Mouse (Mus musculus): ENCODE data around the gene Scn3a.

Gene Scn3a

GRCm38 (mm10) chr2:65566793-65567787 is at the start of gene Scn3a:
TSS of gene Scn3a (minus strand) at chr2:65567627.
- DNase-seq: peak; percentile 72

- DNase-seq: no peak
Observed at GRCm38 (mm10) chr2:65611887-65612286, 44.5 kb upstream of the Scn3a start.

DNA sequence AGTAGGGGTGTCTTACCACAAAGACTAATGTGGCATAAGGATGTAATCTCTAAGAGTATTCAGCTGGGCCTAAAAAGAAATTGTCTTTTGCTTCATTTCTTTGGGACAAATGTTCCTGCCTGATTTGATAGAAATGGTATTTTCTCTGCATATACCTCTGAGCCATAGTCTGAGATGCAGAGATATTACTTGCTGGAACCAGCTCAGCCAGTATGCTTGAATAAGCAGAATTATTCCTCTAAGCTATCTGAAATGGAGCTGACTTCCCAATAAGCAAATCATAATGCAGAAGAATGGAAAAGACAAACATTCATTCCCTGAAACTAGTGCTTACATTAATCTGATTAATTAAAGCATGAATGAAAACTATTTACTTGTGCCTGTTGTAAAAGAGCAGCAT is 40.4 kb upstream of the Scn3a start:
- DNase-seq: no peak

GRCm38 (mm10) chr2:65587679-65588078 is 20.3 kb upstream of the Scn3a start:
- no peak for DNase-seq

DNA sequence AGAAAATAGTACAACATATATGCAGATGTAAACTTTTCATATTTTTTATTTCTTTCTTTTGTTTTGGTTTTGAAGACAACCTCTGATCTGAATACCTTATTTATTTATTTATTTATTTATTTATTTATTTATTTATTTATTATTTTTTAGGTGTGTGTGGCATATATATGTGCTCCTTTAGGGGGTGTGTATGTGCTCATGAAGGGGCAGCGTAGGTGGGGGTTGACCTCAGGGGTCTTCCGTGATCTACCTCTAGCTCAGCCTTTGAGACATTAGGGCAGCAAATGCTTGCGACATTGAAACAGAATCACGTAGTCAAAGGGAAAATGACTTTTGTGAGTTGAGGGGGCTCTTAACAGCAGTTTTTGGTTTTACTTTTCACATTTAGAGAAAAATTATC is 498 bp upstream of the Scn3a start:
- no peak for DNase-seq

DNA sequence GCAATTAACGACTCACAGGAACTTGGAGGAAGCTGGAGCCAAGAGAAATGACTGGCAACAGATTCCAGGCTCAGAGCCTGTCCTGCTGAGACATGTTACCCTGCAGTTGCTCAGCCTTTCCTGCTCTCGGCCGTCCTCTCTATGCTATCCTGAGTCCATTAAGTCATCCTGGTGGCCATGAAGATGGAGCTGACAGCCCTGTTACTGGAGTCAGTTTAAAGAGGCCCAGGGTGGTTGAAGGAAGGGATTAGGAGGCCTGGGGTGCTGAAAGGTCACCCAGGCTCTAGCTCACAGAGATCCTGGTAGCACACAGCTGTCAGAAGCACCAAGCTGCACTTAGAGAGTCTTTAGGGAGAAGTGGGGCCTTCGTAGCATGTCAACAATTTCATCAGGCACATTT is 3.5 kb downstream of the Scn3a start:
- peak; percentile 34 for DNase-seq

GRCm38 (mm10) chr2:65557719-65558118 is 9.7 kb downstream of the Scn3a start:
- no peak for DNase-seq

- no peak for DNase-seq
Observed at GRCm38 (mm10) chr2:65554662-65555061, 12.8 kb downstream of the Scn3a start.

DNA sequence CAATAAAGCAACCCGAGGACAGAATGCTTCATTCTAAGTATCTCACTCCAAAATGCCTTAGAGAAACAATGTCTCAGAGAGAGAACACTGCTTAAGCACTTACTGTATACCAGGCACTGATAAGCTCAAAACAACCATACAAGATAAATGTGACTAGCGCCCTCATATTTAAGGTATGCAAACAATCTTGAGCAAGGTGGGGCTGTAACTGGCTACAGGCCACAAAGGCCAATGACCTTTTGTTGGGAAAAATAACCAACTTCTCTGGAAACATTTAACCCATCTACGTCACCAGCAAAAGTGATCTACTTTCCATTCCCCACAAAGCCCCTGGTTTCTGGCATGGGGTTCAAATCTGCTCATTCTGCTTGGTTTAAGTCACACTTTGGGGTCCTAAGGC is 14.0 kb downstream of the Scn3a start:
- DNase-seq: no peak

GRCm38 (mm10) chr2:65552727-65553126 is 14.7 kb downstream of the Scn3a start:
- DNase-seq: no peak

DNA sequence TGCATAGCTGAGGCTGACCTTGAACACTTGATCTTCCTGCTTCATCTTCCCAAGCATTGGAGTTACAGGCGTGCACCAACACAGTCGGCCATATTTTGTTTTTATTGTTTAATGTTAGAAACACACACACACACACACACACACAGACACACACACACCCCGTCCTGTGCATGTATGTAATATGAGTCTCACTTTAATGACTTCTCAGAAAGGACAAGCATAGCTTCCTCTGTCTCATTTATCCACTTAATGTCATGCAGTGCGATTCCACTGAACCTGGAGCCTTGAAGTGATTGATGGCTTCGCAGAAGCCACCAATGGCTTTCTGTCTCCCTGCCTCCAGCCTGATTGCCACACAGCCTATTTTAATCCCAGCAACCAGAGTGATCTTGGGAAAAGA is 15.2 kb downstream of the Scn3a start:
- DNase-seq: peak; percentile 52

- DNase-seq: peak; percentile 55
Observed at GRCm38 (mm10) chr2:65551736-65552135, 15.7 kb downstream of the Scn3a start.

DNA sequence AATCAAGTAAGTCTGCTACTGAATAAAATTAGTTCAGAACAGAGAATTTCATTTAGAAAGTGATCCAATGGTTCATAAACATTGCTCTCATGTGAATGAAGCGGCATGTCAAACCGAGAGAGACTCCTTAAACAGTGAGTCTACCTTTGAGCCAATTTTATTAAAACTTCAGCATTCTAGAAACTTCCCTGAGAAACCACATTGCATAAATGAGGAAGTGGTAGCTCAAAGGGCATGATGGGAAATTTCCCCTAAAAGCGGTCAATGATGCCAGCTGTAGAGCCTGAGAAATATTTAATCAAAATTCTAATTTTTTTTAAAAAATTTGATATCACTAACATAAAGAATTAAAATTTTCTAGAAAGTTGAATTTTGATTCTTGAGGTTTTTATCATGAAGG is 16.9 kb downstream of the Scn3a start:
- DNase-seq: no peak

GRCm38 (mm10) chr2:65548665-65549064 is 18.8 kb downstream of the Scn3a start:
- DNase-seq: no peak

DNA sequence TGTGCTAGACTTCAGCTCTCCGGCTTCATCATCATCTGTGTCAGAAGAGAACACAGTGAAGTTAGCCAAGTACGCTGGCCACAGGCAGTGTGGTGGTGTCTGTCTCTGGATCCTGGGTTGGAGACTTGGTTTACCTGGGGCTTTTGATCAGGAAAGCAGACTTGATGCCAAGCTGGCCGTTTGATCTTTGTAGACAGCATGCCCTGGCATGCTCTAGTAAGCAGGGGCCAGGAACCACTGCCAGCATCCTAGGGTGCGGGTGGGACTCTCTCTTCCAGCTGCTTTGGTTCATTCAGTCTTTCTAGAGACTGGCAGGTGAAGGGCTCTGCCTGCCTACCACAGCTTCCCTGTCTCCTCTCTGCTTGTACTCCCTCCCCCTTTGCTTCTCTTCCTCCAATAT is 20.1 kb downstream of the Scn3a start:
- no peak for DNase-seq

- peak; percentile 14 for DNase-seq
Observed at GRCm38 (mm10) chr2:65542906-65543592, 24.4 kb downstream of the Scn3a start.

DNA sequence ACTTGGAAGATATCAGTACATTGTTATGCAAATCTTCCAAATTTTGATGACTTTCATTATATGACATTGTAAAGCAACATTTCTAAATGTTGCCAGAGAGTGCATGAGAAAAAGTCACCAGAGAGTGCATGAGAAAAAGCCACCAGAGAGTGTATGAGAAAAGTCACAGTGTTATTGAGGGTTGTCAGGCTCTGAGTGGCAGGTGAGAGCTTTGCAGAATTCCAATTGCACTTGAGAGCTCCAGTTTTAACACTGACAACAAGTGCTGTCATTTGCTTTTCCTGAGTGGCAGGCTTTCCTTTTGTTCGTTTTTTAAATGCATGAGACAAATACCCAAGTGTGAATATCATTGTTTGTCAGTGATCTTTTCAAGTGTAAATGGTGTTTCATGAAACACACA is 25.6 kb downstream of the Scn3a start:
- DNase-seq: no peak

GRCm38 (mm10) chr2:65538436-65538835 is 29.0 kb downstream of the Scn3a start:
- no peak for DNase-seq

- DNase-seq: no peak
Observed at GRCm38 (mm10) chr2:65532127-65532854, 35.1 kb downstream of the Scn3a start.

- DNase-seq: no peak
Observed at GRCm38 (mm10) chr2:65529148-65529547, 38.3 kb downstream of the Scn3a start.

DNA sequence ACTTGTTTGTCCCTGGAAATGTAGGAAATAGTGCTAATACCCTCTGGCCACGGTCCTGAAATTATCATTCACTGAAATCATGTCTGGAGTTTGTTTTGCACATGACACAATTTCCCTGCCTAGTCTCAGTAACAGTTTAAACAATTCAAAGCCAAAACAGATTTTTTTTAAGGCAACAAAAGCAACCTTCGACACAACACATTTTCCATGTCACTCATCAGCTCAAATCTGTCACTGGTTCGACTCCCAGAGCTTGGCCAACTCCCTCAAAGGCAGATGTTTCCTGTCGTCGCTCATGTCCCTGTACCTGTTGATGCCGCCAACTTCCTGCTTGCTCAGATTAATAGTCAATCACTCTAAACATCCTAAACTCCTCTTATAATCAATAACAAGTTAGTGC is 50.7 kb downstream of the Scn3a start:
- no peak for DNase-seq

- no peak for DNase-seq
Observed at GRCm38 (mm10) chr2:65508217-65508616, 59.2 kb downstream of the Scn3a start.

GRCm38 (mm10) chr2:65490450-65490849 is 77.0 kb downstream of the Scn3a start:
- DNase-seq: no peak
